Mouse (Mus musculus) ES-E14 (cell line): Measurements from ENCODE around the gene Clic4. TPM values are rescaled to one million over a fixed set of nuclear protein-coding genes. Genes with fewer than 3 reads are reported as not detected.

Source experiments
- DNase-seq: peaks from one replicate; pipeline ENCODE4 v3.0.0-alpha.2; 2013; ENCODE audit warnings: low read depth, low spot score
- H3K27ac ChIP-seq: 2 replicates; pipeline ENCODE4 v1.5.1; 2012; ENCODE audit warnings: low read depth, mild to moderate bottlenecking, low read length, moderate library complexity, mixed read lengths; ENCODE audit not compliant: poor library complexity, insufficient read depth, severe bottlenecking
- H3K36me3 ChIP-seq: 2 replicates; pipeline ENCODE4 v1.6.1; 2012; ENCODE audit warnings: mild to moderate bottlenecking, low read length, moderate library complexity, mixed read lengths; ENCODE audit not compliant: control insufficient read depth, poor library complexity, insufficient read depth, severe bottlenecking
- H3K4me1 ChIP-seq, 2 experiments: fragments of 150-350 bp in 1 of 2; sonication (generic) in 1 of 2; 2 replicates each; pipeline ENCODE4 v1.6.1; 2012; ENCODE audit warnings: low read length in 2 of 2, mild to moderate bottlenecking in 1 of 2, mixed read lengths in 1 of 2; ENCODE audit not compliant: control insufficient read depth in 2 of 2, insufficient read depth in 2 of 2, poor library complexity in 1 of 2
- H3K4me3 ChIP-seq, 2 experiments: fragments of 150-350 bp in 1 of 2; sonication (generic) in 1 of 2; 2 replicates each; pipeline ENCODE4 v1.5.1; 2012; ENCODE audit warnings: low read length in 2 of 2, low read depth in 1 of 2, mild to moderate bottlenecking in 1 of 2, mixed read lengths in 1 of 2; ENCODE audit not compliant: insufficient read depth in 1 of 2, poor library complexity in 1 of 2, severe bottlenecking in 1 of 2
- H3K9ac ChIP-seq: 2 replicates; pipeline ENCODE4 v1.6.1; 2012; ENCODE audit warnings: low read depth, mild to moderate bottlenecking, low read length, mixed read lengths; ENCODE audit not compliant: poor library complexity, insufficient read depth, severe bottlenecking
- H3K9me3 ChIP-seq: fragments of 150-350 bp; sonication (generic); 2 replicates; pipeline ENCODE4 v1.6.1; 2012; ENCODE audit warnings: low read depth, mild to moderate bottlenecking, low read length; ENCODE audit not compliant: control insufficient read depth, insufficient read depth
- CHD2 ChIP-seq: IDR thresholded peaks from 2 replicates; pipeline ENCODE4 v1.6.1; 2014; ENCODE audit warnings: mild to moderate bottlenecking, low read depth, low read length, inconsistent platforms
- HCFC1 ChIP-seq: IDR thresholded peaks from 2 replicates; pipeline ENCODE4 v1.6.1; 2012; ENCODE audit warnings: low read length, inconsistent platforms, borderline replicate concordance; ENCODE audit not compliant: insufficient read depth
- MAFK ChIP-seq: IDR thresholded peaks from 2 replicates; pipeline ENCODE4 v1.6.1; 2014; ENCODE audit warnings: mild to moderate bottlenecking, low read depth, low read length, inconsistent platforms; ENCODE audit not compliant: insufficient read depth
- ZC3H11A ChIP-seq: IDR thresholded peaks from 2 replicates; pipeline ENCODE4 v1.6.1; 2012; ENCODE audit warnings: low read depth, mild to moderate bottlenecking, inconsistent platforms, low read length, borderline replicate concordance
- ZNF384 ChIP-seq: IDR thresholded peaks from 2 replicates; pipeline ENCODE4 v1.6.1; 2012; ENCODE audit warnings: low read depth, low read length, inconsistent platforms
- in situ Hi-C, 2 experiments: fragments of 600-800 bp; cut with MboI; formaldehyde crosslinking; loops; one replicate each; pipeline ENCODE4 v1.15.1; 2025; ENCODE audit warnings: low sequenced_read_pairs in 2 of 2, inconsistent platforms in 1 of 2; ENCODE audit not compliant: unreplicated experiment in 2 of 2
- total RNA-seq: library from RNA; depleted of rRNA; stranded (reverse); fragments of 300-350 nt; gene quantifications from 2 replicates; pipeline ENCODE4 v1.2.3, GENCODE M21; 2012

Clic4 gene
- total RNA-seq, 1 experiment: 69.3 TPM

DNA sequence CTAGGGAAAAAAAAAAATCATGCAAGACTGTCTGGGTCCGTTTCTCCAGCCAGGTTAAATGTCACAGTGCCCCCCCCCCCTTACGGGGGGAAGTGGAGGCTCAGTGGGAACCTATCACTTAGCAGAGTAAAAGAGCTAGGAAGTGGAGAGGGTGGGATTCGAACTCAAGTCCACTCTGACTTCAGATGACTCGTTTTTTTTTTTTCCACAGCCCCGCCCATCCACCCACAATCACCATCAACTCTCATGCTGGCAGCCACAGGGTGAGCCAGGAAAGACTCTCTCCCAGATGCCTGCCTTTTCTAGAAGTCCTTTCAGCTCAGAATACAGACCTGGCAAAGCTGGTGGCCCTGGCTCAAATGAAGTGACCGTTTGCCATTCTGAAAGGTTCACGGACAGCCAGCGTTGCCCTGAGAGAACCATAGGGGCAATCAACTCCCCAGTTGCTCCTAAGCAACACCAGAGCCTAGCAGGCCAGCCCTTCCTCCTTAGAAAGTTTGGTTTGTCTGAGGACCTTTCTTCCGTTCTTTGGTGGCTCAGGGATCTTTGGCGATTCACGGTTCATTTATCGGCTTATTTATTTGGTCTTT, 13.5 kb upstream of the Clic4 start:
- Histone ChIP-seq H3K36me3 (no peaks in the 10 kb centered on the region), H3K4me1 (peaks cover 6 to 17% of the 10 kb centered on the region in 2 experiments; a peak in 3 of 4 replicates), H3K9ac (no peak overlapping the region), H3K27ac (no peak overlapping the region), H3K9me3 (no peaks in the 10 kb centered on the region), H3K4me3 (no peak overlapping the region)
- TF ChIP-seq ZNF384 (peak; percentile 54; the same call in 1 of the 2 replicates), HCFC1 (no peak)
- DNase-seq: no peak
- in situ Hi-C loops: no loop called here

DNA sequence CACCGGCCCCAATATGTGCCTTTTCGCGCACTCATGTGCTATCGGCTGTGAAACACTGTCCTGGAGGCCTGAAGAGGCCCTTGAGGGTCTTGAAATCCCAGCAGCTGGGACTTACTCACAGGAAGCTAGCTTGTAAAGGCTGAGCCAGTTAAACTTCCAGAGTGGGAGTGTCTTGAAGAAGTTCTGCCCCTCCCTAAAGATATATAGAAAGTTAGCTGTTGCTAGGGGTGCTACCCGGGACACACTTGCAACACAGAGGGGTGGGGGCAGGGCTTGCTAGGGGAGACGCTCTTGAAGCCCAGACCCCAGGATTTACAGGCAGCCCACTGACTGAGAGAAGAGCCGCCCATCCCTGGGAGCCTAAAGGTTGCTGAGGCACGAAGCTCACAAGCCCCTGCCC, 12.8 kb upstream of the Clic4 start:
- DNase-seq: no peak
- no peak overlapping the region for H3K4me3 ChIP-seq
- in situ Hi-C loops: no loop called here
- H3K4me1 ChIP-seq: peaks cover 6 to 17% of the 10 kb centered on the region in 2 experiments; a peak in 3 of 4 replicates
- H3K9me3 ChIP-seq: no peaks in the 10 kb centered on the region
- H3K36me3 ChIP-seq: no peaks in the 10 kb centered on the region
- TF ChIP-seq MAFK (no peak), ZNF384 (no peak), HCFC1 (no peak), ZC3H11A (no peak), CHD2 (no peak)
- no peak overlapping the region for H3K9ac ChIP-seq
- H3K27ac ChIP-seq: no peak overlapping the region

DNA sequence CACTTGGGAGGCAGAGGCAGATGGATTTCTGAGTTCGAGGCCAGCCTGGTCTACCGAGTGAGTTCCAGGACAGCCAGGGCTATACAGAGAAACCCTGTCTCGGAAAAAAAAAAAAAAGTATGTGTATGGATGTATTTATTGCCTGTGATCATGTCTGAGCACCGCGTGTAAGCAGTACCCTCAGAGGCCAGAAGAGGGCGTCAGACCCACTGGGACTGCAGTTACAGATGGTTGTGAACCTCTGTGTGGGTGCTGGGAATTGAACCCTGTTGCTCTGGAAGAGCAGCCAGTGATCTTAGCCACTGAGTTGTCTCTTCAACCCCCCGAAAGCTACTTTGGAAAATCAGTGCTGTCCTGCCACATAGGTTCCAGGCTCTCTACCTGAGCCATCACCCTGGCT, 11.3 kb upstream of the Clic4 start:
- Histone ChIP-seq H3K27ac (no peak overlapping the region), H3K9me3 (no peaks in the 10 kb centered on the region), H3K36me3 (no peaks in the 10 kb centered on the region), H3K9ac (no peak overlapping the region), H3K4me1 (peaks cover 6 to 17% of the 10 kb centered on the region in 2 experiments; a peak in 3 of 4 replicates), H3K4me3 (no peak overlapping the region)
- TF ChIP-seq ZNF384 (no peak), CHD2 (no peak), HCFC1 (no peak), MAFK (no peak), ZC3H11A (no peak)
- in situ Hi-C loops: no loop called here
- no peak for DNase-seq

DNA sequence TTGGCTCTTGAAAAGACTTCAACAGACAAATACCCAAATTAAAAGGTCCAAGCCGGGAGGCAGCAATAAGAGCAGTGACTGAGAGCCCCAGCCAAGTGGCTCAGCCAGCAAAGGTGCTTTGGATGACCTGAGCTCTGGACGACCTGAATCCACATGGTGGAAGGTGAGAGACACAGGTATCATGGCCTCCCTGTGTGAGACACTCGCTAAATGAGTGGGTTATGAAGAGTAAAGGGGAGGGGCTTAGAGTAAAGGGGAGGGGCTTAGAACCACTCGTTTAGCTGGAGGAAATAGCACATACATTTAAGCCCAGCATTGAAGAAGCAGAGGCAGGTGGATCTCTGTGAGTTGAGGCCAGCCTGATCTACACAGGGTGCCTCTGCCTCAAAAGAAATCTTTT, 10.8 kb upstream of the Clic4 start:
- H3K4me3 ChIP-seq: no peak overlapping the region
- H3K4me1 ChIP-seq: peaks cover 6 to 17% of the 10 kb centered on the region in 2 experiments; a peak in 3 of 4 replicates
- DNase-seq: no peak
- TF ChIP-seq ZNF384 (no peak), HCFC1 (no peak), CHD2 (no peak), ZC3H11A (no peak), MAFK (no peak)
- in situ Hi-C loops: no loop called here
- H3K36me3 ChIP-seq: no peaks in the 10 kb centered on the region
- no peaks in the 10 kb centered on the region for H3K9me3 ChIP-seq
- H3K9ac ChIP-seq: no peak overlapping the region
- H3K27ac ChIP-seq: no peak overlapping the region
